Mouse (Mus musculus) midbrain, embryonic 12.5 days (tissue): ENCODE measurements around the gene Gsk3a. TPM values are rescaled to one million over a fixed set of nuclear protein-coding genes. Genes with fewer than 3 reads are reported as not detected.

Experiments used
- ATAC-seq: fragments of 200-750 bp; cut with Nextera tagmentation; 2 replicates; pipeline ENCODE4 v1.8.0; 2017; ENCODE audit warnings: low read depth, moderate TSS enrichment, moderate library complexity; ENCODE audit not compliant: low FRiP score
- H3K27ac ChIP-seq: fragments of 300-500 bp; sonication (generic); replicated peaks from 2 replicates; pipeline ENCODE4 v1.5.1; 2016; ENCODE audit warnings: mild to moderate bottlenecking
- H3K27me3 ChIP-seq: fragments of 300-500 bp; sonication (generic); 2 replicates; pipeline ENCODE4 v1.6.1; 2016; ENCODE audit warnings: mild to moderate bottlenecking
- H3K36me3 ChIP-seq: fragments of 300-500 bp; sonication (generic); 2 replicates; pipeline ENCODE4 v1.6.1; 2016
- H3K4me1 ChIP-seq: fragments of 300-500 bp; sonication (generic); 2 replicates; pipeline ENCODE4 v1.6.1; 2016
- H3K4me2 ChIP-seq: fragments of 300-500 bp; sonication (generic); replicated peaks from 2 replicates; pipeline ENCODE4 v1.6.1; 2016; ENCODE audit warnings: mild to moderate bottlenecking, moderate library complexity
- H3K4me3 ChIP-seq: fragments of 300-500 bp; sonication (generic); 2 replicates; pipeline ENCODE4 v1.5.1; 2016; ENCODE audit warnings: mild to moderate bottlenecking
- H3K9ac ChIP-seq: fragments of 300-500 bp; sonication (generic); replicated peaks from 2 replicates; pipeline ENCODE4 v1.6.1; 2016; ENCODE audit warnings: mild to moderate bottlenecking, moderate library complexity
- H3K9me3 ChIP-seq: fragments of 300-500 bp; sonication (generic); 2 replicates; pipeline ENCODE4 v1.6.1; 2016; ENCODE audit warnings: mild to moderate bottlenecking
- WGBS: fragments of 180-500 bp; shearing (Covaris S2); methylation state at CpG from one replicate; pipeline ENCODE4 v1.1.7; 2016; 5-methylcytosine and 5-hydroxymethylcytosine counted together
- polyA plus RNA-seq: library from polyadenylated mRNA; unstranded; fragments of >200 nt; fragmentation: Nextera tagmentation; extraction: Ambion mirVana; gene quantifications from 2 replicates; pipeline ENCODE4 v1.2.1, GENCODE M21; 2016

Gene Gsk3a
- polyA plus RNA-seq, 1 experiment from 2014 or later: 17.9 TPM

- Histone ChIP-seq H3K9me3 (no peaks in the 10 kb centered on the region), H3K4me2 (peak overlapping the region; percentile 94), H3K27me3 (no peaks in the 10 kb centered on the region), H3K36me3 (no peaks in the 10 kb centered on the region), H3K4me3 (peak overlapping the region; percentile 62), H3K27ac (peak overlapping the region; percentile 99), H3K4me1 (peaks cover 67% of the 10 kb centered on the region), H3K9ac (peak overlapping the region; percentile 84)
- 2% methylated on average over 28 of the region's 49 CpGs for WGBS
- peak; percentile 68 for ATAC-seq
These were observed 41.6 kb upstream of the Gsk3a start for GRCm38 (mm10) chr7:25279076-25279860.

GRCm38 (mm10) chr7:25278341-25279075 lies 40.9 kb upstream of the Gsk3a start:
- Histone ChIP-seq H3K9me3 (no peaks in the 10 kb centered on the region), H3K27me3 (no peaks in the 10 kb centered on the region), H3K27ac (peak overlapping the region; percentile 99), H3K4me1 (peaks cover 59% of the 10 kb centered on the region), H3K9ac (peak overlapping the region; percentile 84), H3K4me2 (peak overlapping the region; percentile 94), H3K4me3 (peak overlapping the region; percentile 62), H3K36me3 (peaks cover 2% of the 10 kb centered on the region)
- WGBS: under 1% methylated on average over 55 of the region's 60 CpGs
- ATAC-seq: peak; percentile 57

GRCm38 (mm10) chr7:25277998-25278340 lies 40.3 kb upstream of the Gsk3a start:
- H3K27ac ChIP-seq: peak overlapping the region; percentile 99
- peaks cover 7% of the 10 kb centered on the region for H3K36me3 ChIP-seq
- no peak for ATAC-seq
- H3K9me3 ChIP-seq: no peaks in the 10 kb centered on the region
- H3K4me1 ChIP-seq: peaks cover 54% of the 10 kb centered on the region
- H3K27me3 ChIP-seq: no peaks in the 10 kb centered on the region
- peak overlapping the region; percentile 62 for H3K4me3 ChIP-seq
- H3K4me2 ChIP-seq: peak overlapping the region; percentile 94
- H3K9ac ChIP-seq: peak overlapping the region; percentile 84
- WGBS: 16% methylated on average over 4 of the region's 4 CpGs

- H3K9me3 ChIP-seq: no peaks in the 10 kb centered on the region
- peak overlapping the region; percentile 62; the same call in 1 of the 2 replicates for H3K4me3 ChIP-seq
- H3K27ac ChIP-seq: peak overlapping the region; percentile 99
- H3K4me2 ChIP-seq: peak overlapping the region; percentile 94
- ATAC-seq: no peak
- H3K27me3 ChIP-seq: no peaks in the 10 kb centered on the region
- WGBS: 89% methylated on average over 4 of the region's 4 CpGs
- H3K4me1 ChIP-seq: peaks cover 52% of the 10 kb centered on the region
- peaks cover 13% of the 10 kb centered on the region for H3K36me3 ChIP-seq
- peak overlapping the region; percentile 84 for H3K9ac ChIP-seq
These were observed 39.8 kb upstream of the Gsk3a start for GRCm38 (mm10) chr7:25277405-25277804.

- no peak overlapping the region for H3K27ac ChIP-seq
- H3K4me3 ChIP-seq: no peak overlapping the region
- peaks cover 41% of the 10 kb centered on the region for H3K4me1 ChIP-seq
- no peak overlapping the region for H3K4me2 ChIP-seq
- WGBS: 57% methylated on average over 9 of the region's 9 CpGs
- H3K36me3 ChIP-seq: peaks cover 21% of the 10 kb centered on the region
- no peaks in the 10 kb centered on the region for H3K9me3 ChIP-seq
- no peak for ATAC-seq
- H3K27me3 ChIP-seq: no peaks in the 10 kb centered on the region
- no peak overlapping the region; the same call in 1 of the 2 replicates for H3K9ac ChIP-seq
These were observed 38.1 kb upstream of the Gsk3a start for GRCm38 (mm10) chr7:25275555-25276298.

- no peaks in the 10 kb centered on the region for H3K9me3 ChIP-seq
- H3K27me3 ChIP-seq: no peaks in the 10 kb centered on the region
- H3K27ac ChIP-seq: no peak overlapping the region
- ATAC-seq: no peak
- H3K4me1 ChIP-seq: peaks cover 35% of the 10 kb centered on the region
- 87% methylated on average over 3 of the region's 3 CpGs for WGBS
- H3K36me3 ChIP-seq: peaks cover 21% of the 10 kb centered on the region
- no peak overlapping the region for H3K4me3 ChIP-seq
- no peak overlapping the region for H3K4me2 ChIP-seq
- peak overlapping the region; percentile 25; the same call in 1 of the 2 replicates for H3K9ac ChIP-seq
These were observed 37.3 kb upstream of the Gsk3a start for GRCm38 (mm10) chr7:25274996-25275395.

- Histone ChIP-seq H3K4me2 (no peak overlapping the region), H3K9ac (peak overlapping the region; percentile 25)
- WGBS: 62% methylated on average over 5 of the region's 5 CpGs
These were observed 36.9 kb upstream of the Gsk3a start for GRCm38 (mm10) chr7:25274571-25274970.

GRCm38 (mm10) chr7:25273259-25274241 lies 35.9 kb upstream of the Gsk3a start:
- peak overlapping the region; percentile 25; the same call in 1 of the 2 replicates for H3K9ac ChIP-seq

More at GRCm38 (mm10) chr7:25274571-25274970, 36.9 kb upstream of the Gsk3a start:
- no peak overlapping the region for H3K4me3 ChIP-seq
- H3K27me3 ChIP-seq: no peaks in the 10 kb centered on the region
- no peak overlapping the region for H3K27ac ChIP-seq
- H3K9me3 ChIP-seq: no peaks in the 10 kb centered on the region
- peaks cover 35% of the 10 kb centered on the region for H3K4me1 ChIP-seq
- ATAC-seq: no peak
- peaks cover 21% of the 10 kb centered on the region for H3K36me3 ChIP-seq

GRCm38 (mm10) chr7:25272445-25273258 lies 35.0 kb upstream of the Gsk3a start:
- WGBS: 89% methylated on average over 38 of the region's 38 CpGs
- H3K4me3 ChIP-seq: no peak overlapping the region
- H3K9me3 ChIP-seq: no peaks in the 10 kb centered on the region
- no peak overlapping the region for H3K4me2 ChIP-seq
- H3K27me3 ChIP-seq: no peaks in the 10 kb centered on the region
- H3K36me3 ChIP-seq: peaks cover 21% of the 10 kb centered on the region
- no peak overlapping the region for H3K9ac ChIP-seq
- peaks cover 40% of the 10 kb centered on the region for H3K4me1 ChIP-seq
- no peak for ATAC-seq
- H3K27ac ChIP-seq: no peak overlapping the region

More at GRCm38 (mm10) chr7:25273259-25274241, 35.9 kb upstream of the Gsk3a start:
- Histone ChIP-seq H3K27ac (no peak overlapping the region), H3K9me3 (no peaks in the 10 kb centered on the region), H3K4me2 (no peak overlapping the region), H3K27me3 (no peaks in the 10 kb centered on the region), H3K36me3 (peaks cover 21% of the 10 kb centered on the region), H3K4me3 (no peak overlapping the region), H3K4me1 (peaks cover 44% of the 10 kb centered on the region)
- ATAC-seq: no peak
- 92% methylated on average over 22 of the region's 22 CpGs for WGBS

GRCm38 (mm10) chr7:25271651-25272444 lies 34.2 kb upstream of the Gsk3a start:
- Histone ChIP-seq H3K27ac (no peak overlapping the region), H3K4me1 (peaks cover 36% of the 10 kb centered on the region), H3K4me3 (no peak overlapping the region), H3K9ac (no peak overlapping the region), H3K4me2 (no peak overlapping the region), H3K27me3 (no peaks in the 10 kb centered on the region), H3K36me3 (peaks cover 21% of the 10 kb centered on the region), H3K9me3 (no peaks in the 10 kb centered on the region)
- ATAC-seq: no peak
- 90% methylated on average over 30 of the region's 30 CpGs for WGBS
